ENCODE assay signal across 17 mouse cellular contexts in genomic region chr17:23989802-23990201, GRCm38 (mm10). TPM values are rescaled to one million over a fixed set of nuclear protein-coding genes. Genes with fewer than 3 reads are reported as not detected.
"Had no signal": no experiment of that assay in that cellular context is flagged by ENCODE, and none has a peak within 500 bp of the region (broad histone marks: within the 10 kb centered on the region; RNA-seq: fewer than 3 reads in every experiment).

No protein-coding gene starts in this region.

- H3K9ac ChIP-seq: limb, embryonic 13.5 days; liver, embryonic 15.5 days; lung, embryonic 15.5 days; midbrain, embryonic 13.5 days had no signal

- DNase-seq: kidney, adult 11 months; kidney, adult 9 months; kidney, postnatal 4 days; left cerebral cortex, postnatal 4 days; spleen, adult 18-20 months; thymus, adult 18-20 months; thymus, postnatal 14 days had no signal

- H3K27me3 ChIP-seq: limb, embryonic 13.5 days; lung, embryonic 15.5 days had no signal

- H3K4me3 ChIP-seq: layer of hippocampus, adult 2 months; limb, embryonic 13.5 days; liver, embryonic 15.5 days; lung, embryonic 15.5 days; midbrain, embryonic 13.5 days had no signal

- H3K4me2 ChIP-seq: limb, embryonic 13.5 days; liver, embryonic 15.5 days; lung, embryonic 15.5 days; midbrain, embryonic 13.5 days had no signal

- H3K36me3 ChIP-seq: limb, embryonic 13.5 days; liver, embryonic 15.5 days; lung, embryonic 15.5 days; midbrain, embryonic 13.5 days had no signal

- H3K27ac ChIP-seq: kidney, postnatal 0 days; layer of hippocampus, adult 2 months; limb, embryonic 13.5 days; liver, embryonic 15.5 days; lung, embryonic 15.5 days; midbrain, embryonic 13.5 days had no signal

- ATAC-seq: midbrain, embryonic 13.5 days had no signal

- H3K9me3 ChIP-seq: limb, embryonic 13.5 days; liver, embryonic 15.5 days; lung, embryonic 15.5 days; midbrain, embryonic 13.5 days had no signal

RNA-seq across cellular contexts. Expression of gene Prss22, which starts 8.1 kb away (rescaled TPM):
- polyA plus RNA-seq: liver, adult 2 months; liver, embryonic 15.5 days; midbrain, postnatal 0 days; neural tube, embryonic 14.5 days had no signal

RNA-seq across cellular contexts. Expression of gene Prss30, which starts 9.4 kb away (rescaled TPM):
- polyA plus RNA-seq: limb, embryonic 13.5 days; midbrain, embryonic 13.5 days; stomach, embryonic 14.5 days had no signal

RNA-seq across cellular contexts. Expression of gene Sbpl, which starts 34.7 kb away (rescaled TPM):
- polyA plus RNA-seq: kidney, postnatal 0 days; limb, embryonic 13.5 days; liver, adult 2 months; liver, embryonic 15.5 days; lung, embryonic 15.5 days; midbrain, embryonic 13.5 days; midbrain, postnatal 0 days; neural tube, embryonic 14.5 days; stomach, embryonic 14.5 days had no signal

RNA-seq across cellular contexts. Expression of gene Prss27, which starts 48.1 kb away (rescaled TPM):
- polyA plus RNA-seq: liver, adult 2 months; liver, embryonic 15.5 days; midbrain, postnatal 0 days had no signal

RNA-seq across cellular contexts. Expression of gene Sbp, which starts 48.3 kb away (rescaled TPM):
- polyA plus RNA-seq: kidney, postnatal 0 days; limb, embryonic 13.5 days; liver, adult 2 months; liver, embryonic 15.5 days; lung, embryonic 15.5 days; midbrain, embryonic 13.5 days; midbrain, postnatal 0 days; neural tube, embryonic 14.5 days; stomach, embryonic 14.5 days had no signal
